Mouse (Mus musculus): ENCODE measurements around the gene Clstn2.

- TF ChIP-seq POLR2A (IDR thresholded peaks at IDR 0.05; ENCODE audit: insufficient read depth, low read depth, low read length): no peak
- TF ChIP-seq CTCF (IDR thresholded peaks at IDR 0.05; ENCODE audit: insufficient read depth, low read depth, low read length): no peak
Observed at GRCm38 (mm10) chr9:97852859-97853258, 180.1 kb downstream of the Clstn2 start.

All from olfactory bulb, adult 2 months (tissue).